Mouse (Mus musculus) MEL (cell line): ENCODE measurements around the gene Fam171a1. TPM values are rescaled to one million over a fixed set of nuclear protein-coding genes. Genes with fewer than 3 reads are reported as not detected.

ENCODE experiments used
- DNase-seq: peaks from one replicate; pipeline ENCODE4 v3.0.0; 2011; ENCODE audit warnings: low read depth, low spot score
- H3K27ac ChIP-seq: 2 replicates; pipeline ENCODE4 v1.5.1; 2012; ENCODE audit warnings: low read depth, mild to moderate bottlenecking, control low read depth, low read length, moderate library complexity; ENCODE audit not compliant: control insufficient read depth
- H3K27me3 ChIP-seq, 2 experiments: fragments of 150-350 bp in 1 of 2; sonication (generic) in 1 of 2; 2 replicates each; pipeline ENCODE4 v1.6.1; 2012; ENCODE audit warnings: low read length in 2 of 2, mild to moderate bottlenecking in 2 of 2, improper control_type of control experiment in 1 of 2, moderate library complexity in 1 of 2; ENCODE audit not compliant: insufficient read depth in 2 of 2, control insufficient read depth in 1 of 2
- H3K36me3 ChIP-seq, 2 experiments: 2 replicates each; pipeline ENCODE4 v1.6.1; 2012 to 2014; ENCODE audit warnings: low read length in 2 of 2, improper control_type of control experiment in 1 of 2, inconsistent platforms in 1 of 2, mild to moderate bottlenecking in 1 of 2; ENCODE audit not compliant: insufficient read depth in 2 of 2, control insufficient read depth in 1 of 2
- H3K4me1 ChIP-seq, 2 experiments: fragments of 150-350 bp in 1 of 2; sonication (generic) in 1 of 2; 2 replicates each; pipeline ENCODE4 v1.6.1; 2012; ENCODE audit warnings: low read length in 2 of 2, improper control_type of control experiment in 1 of 2, mild to moderate bottlenecking in 1 of 2; ENCODE audit not compliant: insufficient read depth in 2 of 2, control insufficient read depth in 1 of 2
- H3K4me3 ChIP-seq, 2 experiments: fragments of 150-350 bp in 1 of 2; sonication (generic) in 1 of 2; 2 replicates each; pipeline ENCODE4 v1.5.1; 2012; ENCODE audit warnings: low read depth in 2 of 2, low read length in 2 of 2, mild to moderate bottlenecking in 2 of 2, moderate library complexity in 2 of 2, control low read depth in 1 of 2, improper control_type of control experiment in 1 of 2; ENCODE audit not compliant: control insufficient read depth in 1 of 2, insufficient read depth in 1 of 2
- H3K79me2 ChIP-seq: 2 replicates; pipeline ENCODE4 v1.6.1; 2012; ENCODE audit warnings: mild to moderate bottlenecking, low read length, moderate library complexity; ENCODE audit not compliant: control insufficient read depth, poor library complexity, insufficient read depth
- H3K9ac ChIP-seq: 2 replicates; pipeline ENCODE4 v1.6.1; 2012; ENCODE audit warnings: low read depth, mild to moderate bottlenecking, control low read depth, low read length, moderate library complexity; ENCODE audit not compliant: control insufficient read depth, poor library complexity, severe bottlenecking
- H3K9me3 ChIP-seq: fragments of 150-350 bp; sonication (generic); replicated peaks from 2 replicates; pipeline ENCODE4 v1.6.1; 2012; ENCODE audit warnings: mild to moderate bottlenecking, low read length, improper control_type of control experiment, moderate library complexity; ENCODE audit not compliant: insufficient read depth
- BHLHE40 ChIP-seq: IDR thresholded peaks from 2 replicates; pipeline ENCODE4 v1.6.1; 2012; ENCODE audit warnings: low read depth, mild to moderate bottlenecking, inconsistent platforms, low read length, improper control_type of control experiment, borderline replicate concordance
- CHD1 ChIP-seq: IDR thresholded peaks from 2 replicates; pipeline ENCODE4 v1.6.1; 2012; ENCODE audit warnings: low read depth, mild to moderate bottlenecking, inconsistent platforms, low read length, improper control_type of control experiment
- E2F4 ChIP-seq: IDR thresholded peaks from 2 replicates; pipeline ENCODE4 v1.6.1; 2011; ENCODE audit warnings: low read depth, low read length, improper control_type of control experiment, borderline replicate concordance
- EP300 ChIP-seq, 2 experiments: IDR thresholded peaks; 2 replicates each; pipeline ENCODE4 v1.6.1; 2011; ENCODE audit warnings: improper control_type of control experiment in 2 of 2, low read length in 2 of 2, low read depth in 1 of 2, mild to moderate bottlenecking in 1 of 2
- KAT2A ChIP-seq: conservative IDR thresholded peaks from 2 replicates; pipeline ENCODE4 v1.6.1; 2012; ENCODE audit warnings: low read depth, low read length, improper control_type of control experiment, inconsistent platforms
- MAFK ChIP-seq: IDR thresholded peaks from 2 replicates; pipeline ENCODE4 v1.6.1; 2011; ENCODE audit warnings: low read depth, mild to moderate bottlenecking, low read length, improper control_type of control experiment, borderline replicate concordance
- MAX ChIP-seq: IDR thresholded peaks from 2 replicates; pipeline ENCODE4 v1.6.1; 2011; ENCODE audit warnings: low read length, improper control_type of control experiment
- MEF2A ChIP-seq: IDR thresholded peaks from 2 replicates; pipeline ENCODE4 v1.6.1; 2014; ENCODE audit warnings: low read depth, mild to moderate bottlenecking, inconsistent platforms, low read length, improper control_type of control experiment; ENCODE audit not compliant: poor library complexity, insufficient replicate concordance, severe bottlenecking; ENCODE audit errors: extremely low read depth
- MXI1 ChIP-seq: IDR thresholded peaks from 2 replicates; pipeline ENCODE4 v1.6.1; 2011; ENCODE audit warnings: mild to moderate bottlenecking, low read depth, low read length, improper control_type of control experiment
- MYC ChIP-seq: IDR thresholded peaks from 2 replicates; pipeline ENCODE4 v1.6.1; 2011; ENCODE audit warnings: low read depth, mild to moderate bottlenecking, low read length, improper control_type of control experiment, moderate library complexity
- NELFE ChIP-seq: IDR thresholded peaks from 2 replicates; pipeline ENCODE4 v1.6.1; 2011; ENCODE audit warnings: low read depth, low read length, improper control_type of control experiment
- NRF1 ChIP-seq: IDR thresholded peaks from 2 replicates; pipeline ENCODE4 v1.6.1; 2014; ENCODE audit warnings: low read depth, mild to moderate bottlenecking, inconsistent platforms, low read length, improper control_type of control experiment, moderate library complexity; ENCODE audit not compliant: poor library complexity, insufficient read depth, severe bottlenecking
- POLR2A ChIP-seq, 2 experiments: IDR thresholded peaks; 2 replicates each; pipeline ENCODE4 v1.6.1; 2011 to 2012; ENCODE audit warnings: low read length in 2 of 2, mild to moderate bottlenecking in 2 of 2, control low read depth in 1 of 2, improper control_type of control experiment in 1 of 2, low read depth in 1 of 2, moderate library complexity in 1 of 2; ENCODE audit not compliant: control insufficient read depth in 1 of 2, insufficient read depth in 1 of 2, poor library complexity in 1 of 2
- RCOR1 ChIP-seq: IDR thresholded peaks from 2 replicates; pipeline ENCODE4 v1.6.1; 2012; ENCODE audit warnings: low read depth, mild to moderate bottlenecking, inconsistent platforms, low read length, improper control_type of control experiment
- TBP ChIP-seq: IDR thresholded peaks from 2 replicates; pipeline ENCODE4 v1.8.0; 2011; ENCODE audit warnings: low read depth, low read length, improper control_type of control experiment
- USF2 ChIP-seq, 2 experiments: IDR thresholded peaks; 2 replicates each; pipeline ENCODE4 v1.6.1; 2011 to 2012; ENCODE audit warnings: improper control_type of control experiment in 2 of 2, low read length in 2 of 2, borderline replicate concordance in 1 of 2, inconsistent platforms in 1 of 2, low read depth in 1 of 2, mild to moderate bottlenecking in 1 of 2; ENCODE audit not compliant: insufficient read depth in 1 of 2
- polyA plus RNA-seq, 2 experiments: library from polyadenylated mRNA; stranded (reverse) in 1 of 2; unstranded in 1 of 2; fragments of >175 nt in 1 of 2; fragments of >200 nt in 1 of 2; gene quantifications; 2 replicates each; pipeline versions ENCODE4 v1.2.1 to v1.2.4; 2012; ENCODE audit warnings: low replicate concordance in 2 of 2, low read depth in 1 of 2; ENCODE audit not compliant: insufficient read length in 2 of 2, insufficient read depth in 1 of 2, missing spikeins in 1 of 2
- total RNA-seq: library from RNA; depleted of rRNA; stranded (reverse); fragments of 300-350 nt; gene quantifications from 2 replicates; pipeline ENCODE4 v1.2.3, GENCODE M21; 2012

Fam171a1 gene
- total and polyA plus RNA-seq, 3 experiments: not detected

GRCm38 (mm10) chr2:3147550-3148157 is 33.6 kb downstream of the Fam171a1 start:
- no peaks in the 10 kb centered on the region for H3K9me3 ChIP-seq
- H3K27me3 ChIP-seq: no peaks in the 10 kb centered on the region
- H3K4me3 ChIP-seq: no peak overlapping the region
- no peaks in the 10 kb centered on the region; a peak in 1 of 4 replicates for H3K4me1 ChIP-seq
- H3K79me2 ChIP-seq: no peaks in the 10 kb centered on the region
- no peaks in the 10 kb centered on the region for H3K36me3 ChIP-seq
- TF ChIP-seq TBP (no peak), NRF1 (no peak), KAT2A (no peak), RCOR1 (no peak), NELFE (no peak), MAX (no peak), MXI1 (no peak), MYC (no peak), USF2 (IDR thresholded peaks at IDR 0.05; ENCODE audit: borderline replicate concordance in 1 of 2, insufficient read depth in 1 of 2, low read depth in 1 of 2, low read length in 2 of 2) (no peak), EP300 (IDR thresholded peaks at IDR 0.05; ENCODE audit: low read depth in 1 of 2, low read length in 2 of 2) (no peak), E2F4 (no peak), POLR2A (IDR thresholded peaks at IDR 0.05; ENCODE audit: control insufficient read depth in 1 of 2, insufficient read depth in 1 of 2, low read depth in 1 of 2, low read length in 2 of 2, poor library complexity in 1 of 2) (no peak), BHLHE40 (no peak), MEF2A (no peak), MAFK (no peak)
- TF ChIP-seq, all 39 proteins: peak for 0
- H3K9ac ChIP-seq: no peak overlapping the region
- H3K27ac ChIP-seq: no peak overlapping the region
- DNase-seq: no peak

- TF ChIP-seq CHD1: no peak
- Histone ChIP-seq H3K36me3 (no peaks in the 10 kb centered on the region), H3K27me3 (no peaks in the 10 kb centered on the region), H3K4me3 (no peak overlapping the region), H3K4me1 (no peaks in the 10 kb centered on the region; a peak in 1 of 4 replicates), H3K9me3 (no peaks in the 10 kb centered on the region), H3K27ac (no peak overlapping the region), H3K79me2 (no peaks in the 10 kb centered on the region), H3K9ac (no peak overlapping the region)
- DNase-seq: no peak
Measured at GRCm38 (mm10) chr2:3148731-3149130, 34.7 kb downstream of the Fam171a1 start.
